Mouse (Mus musculus) v-Abl transformed pro-B cells (cell line): ENCODE data around the gene Ip6k2.

ENCODE experiments used
- in situ Hi-C, 2 experiments: fragments of 400-800 bp; cut with MboI; formaldehyde crosslinking; loops; one replicate each; pipeline ENCODE4 v1.15.1; 2025; ENCODE audit not compliant: unreplicated experiment in 2 of 2

Gene Ip6k2

DNA sequence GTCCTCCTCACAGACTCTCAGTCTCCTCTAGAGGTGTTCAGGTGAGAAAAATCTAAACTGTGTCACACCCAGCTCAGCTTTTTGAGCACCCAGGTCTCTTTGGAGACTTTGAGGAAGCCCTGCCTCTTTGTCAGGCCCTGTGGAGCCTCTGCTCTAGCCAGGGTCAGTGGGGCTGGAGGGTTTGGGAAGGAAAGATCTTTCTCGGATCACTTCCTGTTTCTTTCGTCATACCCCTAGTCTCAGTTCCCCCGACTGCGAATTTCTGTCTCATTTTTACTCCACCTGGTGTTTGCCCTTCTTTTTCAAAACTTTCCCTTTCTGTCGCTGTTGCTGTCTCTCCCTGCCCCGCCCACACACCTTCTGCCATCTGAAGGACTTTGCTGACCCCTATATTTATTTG is 26.1 kb downstream of the Ip6k2 start:
- in situ Hi-C loops = loop anchor here (5.0 kb wide), 2 partner anchors 52 to 137 kb away; no protein-coding TSS in a partner anchor

DNA sequence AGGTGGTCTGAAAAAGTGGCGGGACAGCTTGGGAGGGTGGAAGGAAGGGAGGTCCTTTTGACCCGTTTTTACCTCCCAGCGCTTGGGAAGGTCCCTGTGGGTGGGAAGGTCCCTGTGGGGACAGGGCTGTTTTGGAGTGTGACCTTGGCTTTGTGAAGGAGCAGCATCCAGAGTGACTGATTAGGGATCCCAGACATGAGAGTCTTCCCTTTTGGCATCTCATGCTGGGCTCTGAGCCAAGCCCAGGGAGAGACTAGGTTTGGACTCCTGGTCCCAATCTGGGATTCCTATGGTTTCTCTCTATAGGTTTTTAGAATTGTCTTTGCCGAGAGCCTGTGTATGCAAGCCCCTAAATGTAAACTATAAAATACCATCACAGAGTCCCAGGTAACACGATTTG is 26.9 kb downstream of the Ip6k2 start:
- in situ Hi-C loops = loop anchor here in 1 of 2 experiments (5.0 kb wide), 1 partner anchor 138 kb away; no protein-coding TSS in a partner anchor

DNA sequence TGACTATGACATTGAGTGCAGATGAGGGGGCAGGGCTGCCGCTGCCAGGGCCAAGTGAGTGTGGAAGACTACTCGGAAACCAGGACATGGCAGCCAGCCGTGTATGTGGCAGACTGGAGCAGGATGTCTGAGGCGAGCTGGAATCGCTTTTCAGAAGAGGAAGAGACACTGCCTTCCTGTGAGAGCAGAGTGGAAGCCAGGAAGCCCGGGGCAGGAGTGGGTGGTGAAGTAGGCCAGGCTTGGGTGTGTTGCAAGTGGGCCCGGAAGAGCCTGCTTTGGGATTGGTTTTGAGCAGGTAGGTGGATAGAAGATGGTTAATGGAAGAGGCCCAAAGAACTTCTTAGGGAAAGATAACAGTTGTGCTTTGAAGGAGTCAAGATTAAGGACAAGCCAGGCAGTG is 32.0 kb downstream of the Ip6k2 start:
- in situ Hi-C loops = no loop called here

DNA sequence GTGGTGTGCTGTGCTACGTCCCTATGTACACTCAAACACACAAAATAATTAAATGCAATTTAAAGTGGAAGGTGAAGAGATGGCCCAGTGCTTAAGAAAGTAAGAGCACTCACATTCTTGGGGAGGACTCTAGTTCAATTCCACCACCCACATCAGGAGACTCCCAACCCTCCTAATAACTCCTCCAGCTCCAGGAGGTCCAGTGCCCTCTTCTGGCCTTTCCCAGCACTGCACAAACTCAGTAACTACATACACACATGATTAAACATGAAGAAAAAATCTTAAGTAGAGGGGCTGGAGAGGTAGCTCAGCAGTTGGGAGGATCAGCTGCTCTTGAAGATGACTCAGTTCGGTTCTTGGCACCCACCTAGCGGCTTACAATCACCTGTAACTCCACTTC is 35.9 kb downstream of the Ip6k2 start:
- in situ Hi-C loops = no loop called here

GRCm38 (mm10) chr9:108820077-108820476 is 36.5 kb downstream of the Ip6k2 start:
- in situ Hi-C loops = loop anchor here in 1 of 2 experiments (5.0 kb wide), 1 partner anchor 63 kb away; no protein-coding TSS in a partner anchor

DNA sequence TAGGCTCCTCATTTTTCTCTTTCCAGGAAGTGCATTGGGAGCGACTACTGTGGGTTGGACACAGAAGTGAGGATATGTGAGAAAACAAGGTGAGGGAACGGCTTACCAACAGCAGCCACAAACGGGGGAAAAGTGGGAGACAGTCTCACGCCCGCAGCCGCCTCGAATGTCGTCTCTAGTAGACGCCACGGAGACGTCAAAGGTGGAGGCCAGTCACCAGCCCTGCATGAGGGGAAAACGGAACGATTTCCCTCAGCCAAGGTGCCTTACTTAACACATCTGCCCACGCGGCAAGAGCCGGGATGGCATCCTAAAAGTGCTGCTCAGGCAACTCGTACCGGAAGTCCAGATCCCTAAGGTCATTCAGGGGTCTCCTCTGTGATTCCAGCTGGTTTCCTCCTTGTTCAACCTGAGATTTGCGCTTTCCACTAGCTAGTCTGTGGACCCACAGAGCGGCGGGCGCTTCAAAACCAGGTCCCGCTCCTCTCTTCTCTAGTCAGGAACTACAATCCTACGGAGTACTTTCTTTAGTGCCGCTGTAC is 40.6 kb downstream of the Ip6k2 start:
- in situ Hi-C loops = loop anchor here in 1 of 2 experiments (5.0 kb wide), 1 partner anchor 67 kb away; no protein-coding TSS in a partner anchor

- in situ Hi-C loops = loop anchor here in 1 of 2 experiments (5.0 kb wide), 1 partner anchor 68 kb away; no protein-coding TSS in a partner anchor
These were observed 41.3 kb downstream of the Ip6k2 start for GRCm38 (mm10) chr9:108824755-108825413.

GRCm38 (mm10) chr9:108825820-108826699 is 42.5 kb downstream of the Ip6k2 start, which contains the start of gene Celsr3:
Gene Celsr3 (plus strand): TSS chr9:108826320.
- in situ Hi-C loops = no loop called here

DNA sequence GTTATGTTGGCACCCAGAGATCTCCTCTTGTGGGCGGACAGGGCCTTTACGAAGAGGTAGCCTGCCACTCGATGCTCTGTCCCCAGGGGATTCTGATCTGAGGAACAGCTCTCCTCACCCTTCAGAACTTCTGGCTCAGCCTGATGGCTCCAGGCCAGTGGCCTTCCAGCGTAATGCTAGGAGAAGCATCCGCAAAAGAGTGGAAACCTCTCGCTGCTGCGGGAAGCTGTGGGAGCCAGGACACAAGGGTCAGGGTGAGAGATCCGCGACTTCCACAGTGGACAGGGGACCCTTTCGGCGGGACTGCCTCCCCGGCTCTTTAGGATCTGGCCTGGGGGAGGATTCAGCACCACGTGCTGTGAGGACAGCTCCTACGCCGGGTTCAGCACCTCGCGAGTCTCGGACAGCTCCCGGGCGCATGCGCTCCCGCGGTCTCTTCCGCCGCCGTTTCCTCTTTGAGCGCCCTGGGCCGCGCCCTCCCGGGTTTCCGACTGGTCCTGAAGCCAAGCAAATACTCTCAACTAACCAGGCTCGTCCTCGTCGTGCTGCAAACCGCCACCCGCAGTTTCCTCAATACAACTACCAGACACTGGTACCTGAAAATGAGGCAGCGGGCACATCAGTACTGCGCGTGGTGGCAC is 43.2 kb downstream of the Ip6k2 start:
- in situ Hi-C loops = no loop called here

DNA sequence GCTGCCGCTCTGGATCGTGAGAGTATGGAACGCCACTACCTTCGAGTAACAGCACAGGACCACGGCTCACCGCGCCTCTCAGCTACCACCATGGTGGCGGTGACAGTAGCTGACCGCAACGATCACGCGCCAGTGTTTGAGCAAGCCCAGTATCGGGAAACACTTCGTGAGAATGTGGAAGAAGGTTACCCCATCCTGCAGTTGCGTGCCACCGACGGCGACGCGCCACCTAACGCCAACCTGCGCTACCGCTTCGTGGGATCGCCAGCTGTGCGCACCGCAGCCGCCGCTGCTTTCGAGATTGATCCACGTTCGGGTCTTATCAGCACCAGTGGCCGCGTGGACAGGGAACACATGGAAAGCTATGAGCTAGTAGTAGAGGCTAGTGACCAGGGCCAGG is 43.9 kb downstream of the Ip6k2 start:
- in situ Hi-C loops = no loop called here

DNA sequence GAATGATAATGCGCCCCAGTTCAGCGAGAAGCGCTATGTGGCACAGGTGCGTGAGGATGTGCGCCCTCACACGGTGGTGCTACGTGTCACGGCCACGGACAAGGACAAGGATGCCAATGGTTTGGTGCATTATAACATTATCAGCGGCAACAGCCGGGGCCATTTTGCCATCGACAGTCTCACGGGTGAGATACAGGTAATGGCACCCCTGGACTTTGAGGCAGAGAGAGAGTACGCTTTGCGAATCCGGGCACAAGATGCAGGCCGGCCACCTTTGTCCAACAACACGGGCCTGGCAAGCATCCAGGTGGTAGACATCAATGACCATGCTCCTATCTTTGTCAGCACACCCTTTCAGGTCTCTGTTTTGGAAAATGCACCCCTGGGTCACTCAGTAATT is 44.3 kb downstream of the Ip6k2 start:
- in situ Hi-C loops = no loop called here

DNA sequence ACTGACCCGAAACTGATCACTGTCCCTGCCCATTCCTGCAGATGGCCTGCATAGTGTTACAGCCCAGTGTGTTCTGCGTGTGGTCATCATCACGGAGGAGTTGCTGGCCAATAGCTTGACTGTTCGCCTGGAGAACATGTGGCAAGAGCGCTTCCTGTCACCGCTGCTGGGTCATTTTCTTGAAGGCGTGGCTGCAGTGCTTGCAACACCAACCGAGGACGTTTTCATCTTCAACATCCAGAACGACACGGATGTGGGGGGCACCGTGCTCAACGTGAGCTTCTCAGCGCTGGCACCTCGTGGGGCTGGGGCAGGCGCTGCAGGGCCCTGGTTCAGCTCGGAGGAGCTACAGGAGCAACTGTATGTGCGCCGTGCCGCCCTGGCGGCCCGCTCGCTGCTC is 48.0 kb downstream of the Ip6k2 start:
- in situ Hi-C loops = no loop called here

GRCm38 (mm10) chr9:108832390-108833108 is 49.0 kb downstream of the Ip6k2 start:
- in situ Hi-C loops = no loop called here

DNA sequence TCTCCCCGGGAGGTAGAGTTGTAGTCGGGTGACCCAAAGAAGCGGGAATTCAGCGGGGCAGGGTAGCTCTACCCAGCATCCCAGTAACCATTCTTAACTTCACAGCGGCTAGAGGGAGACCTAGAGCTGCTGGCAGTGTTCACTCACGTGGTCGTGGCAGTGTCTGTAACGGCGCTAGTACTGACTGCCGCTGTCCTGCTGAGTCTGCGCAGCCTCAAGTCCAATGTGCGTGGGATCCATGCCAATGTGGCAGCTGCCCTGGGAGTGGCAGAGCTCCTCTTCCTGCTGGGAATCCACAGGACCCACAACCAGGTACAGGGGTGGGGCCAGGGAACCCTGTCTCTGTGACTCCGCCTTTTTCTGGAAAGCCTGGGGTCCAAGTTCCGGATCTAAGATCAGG is 59.4 kb downstream of the Ip6k2 start:
- in situ Hi-C loops = no loop called here

DNA sequence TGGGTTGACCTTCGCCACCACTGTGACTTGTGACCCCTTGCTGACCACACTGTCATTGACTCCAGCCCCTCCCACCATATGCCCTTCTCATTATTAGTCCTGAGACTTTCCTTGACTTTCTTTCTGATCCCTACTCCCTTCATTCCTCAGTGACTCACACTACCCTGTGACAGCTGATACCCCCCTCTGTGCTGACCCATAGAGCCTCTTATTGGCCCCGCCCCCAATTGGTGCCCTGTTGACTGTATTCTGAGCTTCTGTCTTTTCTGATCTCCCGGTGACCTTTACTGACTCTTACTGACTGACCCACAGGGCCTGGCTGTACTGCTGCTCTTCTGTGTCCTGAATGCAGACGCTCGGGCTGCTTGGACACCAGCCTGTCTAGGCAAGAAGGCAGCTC is 61.8 kb downstream of the Ip6k2 start:
- in situ Hi-C loops = no loop called here

DNA sequence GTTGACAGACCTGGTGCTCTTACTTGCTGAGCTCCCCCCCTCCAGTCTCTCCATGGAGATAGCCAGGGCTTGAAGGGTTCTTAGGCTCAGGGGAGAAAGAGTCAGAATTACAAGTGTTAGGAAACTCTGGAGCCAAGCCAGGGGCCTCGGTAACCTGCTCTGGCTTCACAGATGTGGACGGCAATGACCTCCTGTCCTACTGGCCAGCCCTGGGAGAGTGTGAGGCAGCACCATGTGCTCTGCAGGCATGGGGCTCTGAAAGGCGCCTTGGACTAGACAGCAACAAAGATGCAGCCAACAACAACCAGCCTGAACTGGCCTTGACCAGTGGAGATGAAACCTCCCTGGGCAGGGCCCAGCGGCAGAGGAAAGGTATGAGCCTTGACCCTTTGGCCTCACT is 63.8 kb downstream of the Ip6k2 start:
- in situ Hi-C loops = no loop called here

DNA sequence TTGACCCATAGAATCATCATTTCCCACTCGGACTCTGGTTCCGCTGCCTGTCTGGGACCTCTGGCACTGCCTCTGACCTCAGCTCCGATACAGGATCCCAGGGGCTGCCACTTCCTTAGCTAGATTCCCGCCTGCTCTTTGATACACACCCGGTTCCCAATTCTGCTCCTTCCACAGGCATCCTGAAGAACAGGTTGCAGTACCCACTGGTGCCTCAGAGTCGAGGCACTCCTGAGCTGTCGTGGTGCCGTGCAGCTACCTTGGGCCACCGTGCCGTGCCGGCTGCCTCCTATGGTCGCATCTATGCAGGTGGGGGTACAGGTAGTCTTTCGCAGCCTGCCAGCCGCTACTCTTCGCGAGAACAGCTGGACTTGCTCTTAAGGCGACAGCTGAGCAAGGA is 64.8 kb downstream of the Ip6k2 start:
- in situ Hi-C loops = no loop called here

DNA sequence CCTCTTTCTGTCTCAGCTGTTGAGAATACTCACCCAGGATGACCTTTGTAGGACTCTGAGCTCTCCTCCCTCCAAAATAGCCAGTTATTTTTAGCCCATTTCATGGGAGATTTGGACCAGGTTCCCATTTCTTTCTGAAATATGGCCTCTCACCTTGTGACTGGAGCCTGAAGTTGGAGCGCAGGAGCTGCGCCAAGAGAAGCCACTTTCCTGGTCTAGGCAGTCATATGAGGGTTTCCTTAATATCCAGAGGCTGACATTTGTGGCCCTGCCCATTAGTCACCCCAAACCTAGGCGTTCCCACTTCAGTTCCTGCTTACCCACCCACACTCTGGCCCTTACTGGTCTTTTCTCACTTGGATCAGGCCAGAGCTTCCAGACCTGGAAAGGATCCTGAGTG is 69.4 kb downstream of the Ip6k2 start, which contains the start of gene Slc26a6:
TSS of gene Slc26a6 (plus strand) at position 308 of the 400 bp plus-strand sequence.
- in situ Hi-C loops = no loop called here

- in situ Hi-C loops = no loop called here
These were observed 70.1 kb downstream of the Ip6k2 start for GRCm38 (mm10) chr9:108853635-108854240.

GRCm38 (mm10) chr9:108854241-108854696 is 70.7 kb downstream of the Ip6k2 start:
- in situ Hi-C loops = no loop called here
